ENCODE assay signal across 8 mouse cellular contexts in genomic region chr11:106674612-106675153, GRCm38 (mm10).
A peak's percentile ranks its signal among the peaks of the same experiment; 100 is the strongest.
DNase-seq lines count a peak whose midpoint lies in the region; ATAC-seq and TF ChIP-seq lines count a peak whose summit lies in the region.

No protein-coding gene starts in this region.

- peak; percentile 90 for DNase-seq in A20 (ENCODE audit: low read depth, low spot score)
- DNase-seq in adrenal gland, postnatal 36 days, result peak; percentile 76 to 87
- peak; percentile 44 for DNase-seq in fibroblast of lung, adult 2 months (ENCODE audit: low read depth)
- peak; percentile 89 to 90 for DNase-seq in heart, postnatal 10 days
- peak; percentile 86 to 87 for DNase-seq in kidney, postnatal 36 days
- peak; percentile 62 for DNase-seq in liver, postnatal 0 days

- WGBS in liver, postnatal 0 days (ENCODE audit: insufficient replicate concordance), result 3% methylated on average over 9 of the region's 9 CpGs
- WGBS in neural tube, embryonic 12.5 days, result 3% methylated on average over 9 of the region's 9 CpGs

- H3K27ac ChIP-seq in liver, postnatal 0 days (ENCODE audit: low read depth), result peak overlapping the region; percentile 89
- peak overlapping the region; percentile 53 for H3K27ac ChIP-seq in neural tube, embryonic 12.5 days
- peak overlapping the region; percentile 19; the same call in 1 of the 2 replicates for H3K27ac ChIP-seq in testis, adult 2 months (ENCODE audit: control insufficient read depth, insufficient read depth, low read depth, low read length)

- H3K9ac ChIP-seq in liver, postnatal 0 days (replicated peaks), result 0 out of 2 replicates have a peak overlapping the region, but pooled peaks have one; percentile 1
- H3K9ac ChIP-seq in neural tube, embryonic 12.5 days, result no peak overlapping the region

- H3K4me1 ChIP-seq in liver, postnatal 0 days (ENCODE audit: insufficient read depth), result peaks cover 30% of the 10 kb centered on the region
- H3K4me1 ChIP-seq in neural tube, embryonic 12.5 days, result peaks cover 22% of the 10 kb centered on the region
- H3K4me1 ChIP-seq in testis, adult 2 months (ENCODE audit: control insufficient read depth, insufficient read depth, low read length), result peaks cover 4% of the 10 kb centered on the region; the same call in 1 of the 2 replicates

- TF ChIP-seq EP300 in liver, postnatal 0 days (IDR thresholded peaks at IDR 0.05; ENCODE audit: low read depth), result no peak

- H3K9me3 ChIP-seq in liver, postnatal 0 days (ENCODE audit: low read length), result no peaks in the 10 kb centered on the region
- no peaks in the 10 kb centered on the region for H3K9me3 ChIP-seq in neural tube, embryonic 12.5 days

- H3K4me3 ChIP-seq in liver, postnatal 0 days (ENCODE audit: low read depth, low read length), result no peak overlapping the region
- no peak overlapping the region for H3K4me3 ChIP-seq in neural tube, embryonic 12.5 days
- H3K4me3 ChIP-seq in testis, adult 2 months (ENCODE audit: control insufficient read depth, low read depth, low read length), result no peak overlapping the region

- TF ChIP-seq POLR2A in testis, adult 2 months (IDR thresholded peaks at IDR 0.05; ENCODE audit: control insufficient read depth, low read depth, low read length), result no peak

- TF ChIP-seq CTCF in liver, postnatal 0 days (IDR thresholded peaks at IDR 0.05; ENCODE audit: low read depth), result no peak
- TF ChIP-seq CTCF in testis, adult 2 months (IDR thresholded peaks at IDR 0.05; ENCODE audit: control insufficient read depth, insufficient read depth, insufficient replicate concordance, low read depth, low read length), result no peak

- H3K27me3 ChIP-seq in liver, postnatal 0 days (ENCODE audit: insufficient read depth, low read length), result no peaks in the 10 kb centered on the region
- no peaks in the 10 kb centered on the region for H3K27me3 ChIP-seq in neural tube, embryonic 12.5 days (replicated peaks)
- H3K27me3 ChIP-seq in testis, adult 2 months (ENCODE audit: control insufficient read depth, insufficient read depth, low read length), result no peaks in the 10 kb centered on the region

- intact Hi-C loops in heart, postnatal 10 days (cut with DNase I), result loop anchor here (2.0 kb wide), 1 partner anchor 16 kb away; no protein-coding TSS in a partner anchor

- peak; percentile 73 for ATAC-seq in liver, postnatal 0 days
- ATAC-seq in neural tube, embryonic 12.5 days (ENCODE audit: low FRiP score, low read depth), result peak; percentile 93

- H3K36me3 ChIP-seq in liver, postnatal 0 days (replicated peaks; ENCODE audit: insufficient read depth, low read length), result no peaks in the 10 kb centered on the region; the same call in none of the 2 replicates
- H3K36me3 ChIP-seq in neural tube, embryonic 12.5 days, result no peaks in the 10 kb centered on the region
- no peaks in the 10 kb centered on the region for H3K36me3 ChIP-seq in testis, adult 2 months (ENCODE audit: control insufficient read depth, insufficient read depth, low read length)

- peak overlapping the region; percentile 56 for H3K4me2 ChIP-seq in liver, postnatal 0 days (ENCODE audit: low read depth, low read length)
- peak overlapping the region; percentile 50 for H3K4me2 ChIP-seq in neural tube, embryonic 12.5 days (replicated peaks)

Comparison
In these comparisons a context has a peak if more than half of its experiments do, and no peak if none do; other contexts are left out.
1. H3K27ac ChIP-seq: peak in every context shown above with its lines; median percentile 89 in liver, postnatal 0 days; 53 in neural tube, embryonic 12.5 days; 19 in testis, adult 2 months.